Mouse (Mus musculus) layer of hippocampus, postnatal 25 days (tissue): Measurements from ENCODE around the gene Myo9b. TPM values are rescaled to one million over a fixed set of nuclear protein-coding genes. Genes with fewer than 3 reads are reported as not detected.

Experiments used
- DNase-seq, 2 experiments: peaks; one replicate each; pipeline ENCODE4 v3.0.0; 2022; ENCODE audit warnings: mixed read lengths in 2 of 2, low spot score in 1 of 2; ENCODE audit errors: extremely low spot score in 1 of 2
- total RNA-seq, 2 experiments: library from RNA; stranded (reverse); gene quantifications; 2 replicates each; pipeline ENCODE4 v1.2.3; 2021

The Myo9b gene
- total RNA-seq, 2 experiments from 2014 or later, result 26.8 to 35.6 TPM

DNA sequence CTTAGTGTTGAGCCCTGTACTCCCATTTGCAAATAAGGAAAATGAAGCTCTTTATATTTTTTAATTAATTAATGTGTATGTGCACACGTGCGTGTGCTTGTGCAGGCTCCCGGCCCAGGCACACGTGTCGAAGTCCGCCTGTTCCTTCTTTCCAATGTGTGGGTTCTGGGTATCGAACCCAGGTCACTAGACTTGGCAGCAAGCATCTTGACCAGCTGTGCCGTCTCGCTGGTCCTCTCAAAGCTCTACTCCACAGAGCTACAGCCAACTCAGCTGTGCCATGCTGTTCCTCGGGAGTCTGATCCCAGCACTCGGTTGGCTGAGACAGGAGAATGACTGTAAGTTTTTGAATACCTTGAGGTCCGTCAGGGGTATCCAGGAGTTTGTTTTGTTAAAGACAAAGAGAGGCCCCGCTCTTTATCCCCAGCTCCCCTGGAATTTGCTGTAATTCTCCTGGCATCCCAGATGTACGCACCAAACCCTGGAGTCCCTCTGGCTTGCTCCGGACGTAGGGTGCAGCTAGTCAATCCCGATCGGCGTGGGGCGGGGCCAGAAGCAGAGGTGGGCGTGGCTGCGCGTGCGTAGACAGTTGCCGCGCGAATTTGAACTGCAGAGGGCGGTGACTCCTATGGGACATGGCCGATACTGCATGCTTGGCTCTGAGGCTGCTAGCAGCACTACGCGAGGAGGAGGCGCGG lies 133.0 kb downstream of the Myo9b start, which contains the start of gene Ankle1:
TSS of gene Ankle1 (plus strand) at position 610 of the 698 bp plus-strand sequence.
- peak; percentile 88 to 93 for DNase-seq

DNA sequence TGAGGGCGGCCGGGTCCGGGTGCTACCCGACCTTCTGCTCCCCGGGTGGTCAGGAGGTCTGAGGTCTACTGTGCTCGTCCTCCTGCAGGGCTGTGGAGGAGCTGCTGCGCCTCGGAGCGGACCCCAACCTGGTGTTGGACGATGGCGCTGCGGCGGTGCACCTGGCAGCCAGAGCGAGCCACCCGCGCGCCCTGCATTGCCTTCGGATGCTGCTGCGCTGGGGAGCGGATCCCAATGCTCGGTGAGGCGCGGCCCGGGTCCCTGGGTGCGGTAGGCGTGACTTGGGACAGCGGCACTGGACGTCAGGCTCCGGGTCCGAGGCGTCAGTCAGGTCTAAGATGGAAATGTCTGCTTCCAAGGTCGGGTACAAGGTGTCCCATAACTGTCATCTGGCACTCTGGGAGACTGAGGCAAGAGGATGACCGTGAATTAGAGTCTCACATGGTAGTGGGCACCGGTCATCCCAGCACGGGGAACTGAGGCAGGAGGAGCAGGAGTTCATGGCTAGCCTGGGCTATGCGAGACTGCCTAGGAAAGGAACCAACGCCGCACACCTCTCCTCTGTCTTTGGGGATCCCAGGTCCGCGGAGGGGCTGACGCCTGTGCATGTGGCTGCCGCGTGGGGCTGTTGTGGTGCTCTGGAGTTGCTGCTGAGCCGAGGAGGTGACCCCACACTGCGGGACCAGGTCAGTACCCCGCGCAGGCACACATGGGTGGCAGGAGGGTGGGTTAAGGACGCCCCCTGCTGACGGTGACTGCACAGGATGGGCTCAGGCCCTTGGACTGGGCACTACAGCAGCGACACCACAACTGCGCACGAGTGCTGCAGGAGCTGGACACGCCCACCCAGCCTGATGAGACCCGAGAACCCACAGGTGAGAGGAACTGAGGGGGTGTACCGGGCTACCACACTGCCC lies 133.8 kb downstream of the Myo9b start:
- peak in 1 of 2 experiments; percentile 45 for DNase-seq

DNA sequence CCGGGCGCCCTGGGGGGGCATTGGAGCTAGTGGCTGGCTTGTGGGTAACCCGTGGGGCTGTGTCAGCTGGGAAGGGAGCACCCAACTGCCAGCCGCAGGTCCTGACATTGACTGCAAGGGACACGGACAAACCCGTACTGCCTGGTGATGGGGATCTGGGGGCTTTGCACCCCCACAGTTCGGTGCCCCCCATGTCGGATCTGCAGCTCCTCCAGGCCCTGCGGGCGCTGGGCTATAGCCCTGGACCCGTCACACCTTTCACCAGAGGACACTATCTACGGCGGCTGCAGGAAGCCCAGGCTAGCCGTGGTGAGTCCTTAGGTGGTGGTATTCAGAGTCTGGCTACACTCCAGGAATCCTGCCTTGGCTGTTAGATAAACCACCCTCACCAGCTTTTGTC lies 134.9 kb downstream of the Myo9b start:
- DNase-seq, result no peak

DNA sequence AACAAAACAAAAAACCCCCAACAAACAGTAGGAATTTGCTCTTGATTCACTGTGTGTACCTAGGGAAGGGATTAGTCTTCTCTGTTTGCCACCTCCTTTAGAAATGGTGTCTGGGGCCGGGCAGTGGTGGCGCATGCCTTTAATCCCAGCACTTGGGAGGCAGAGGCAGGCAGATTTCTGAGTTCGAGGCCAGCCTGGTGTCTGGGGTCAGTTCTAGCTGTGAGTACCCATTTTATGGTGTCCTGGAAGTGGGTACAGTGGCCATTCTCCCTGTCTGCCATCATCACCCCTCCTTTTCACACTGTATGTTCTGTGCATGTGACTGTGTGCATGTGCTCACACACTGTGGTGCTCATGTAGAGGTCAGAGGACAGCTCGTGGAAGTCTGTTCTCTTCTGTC lies 135.7 kb downstream of the Myo9b start:
- DNase-seq, result no peak

Other genes starting within 250 kb of the Myo9b start
- gene Haus8, start 220 bp downstream of the Myo9b start, total RNA-seq, result 10 to 100 TPM; 13.2 TPM
- 100 to 1,000 TPM; 113 TPM for gene Use1, start 94.1 kb downstream of the Myo9b start, total RNA-seq
- gene Ocel1, start 98.6 kb downstream of the Myo9b start, total RNA-seq, result 10 to 100 TPM; 15.3 to 18.5 TPM
- gene Nr2f6, start 109.2 kb downstream of the Myo9b start, total RNA-seq, result 10 to 100 TPM; 43.0 to 44.1 TPM
- 1 to 10 TPM; 3.6 to 4.4 TPM for gene Ushbp1, start 123.1 kb downstream of the Myo9b start, total RNA-seq
- gene Babam1, start 124.1 kb downstream of the Myo9b start, total RNA-seq, result 10 to 100 TPM; 98.0 to 99.3 TPM
- under 1 TPM; 0.31 to 0.47 TPM for gene Ankle1, start 133.3 kb downstream of the Myo9b start, total RNA-seq
- 100 to 1,000 TPM; 235 to 284 TPM for gene Abhd8, start 190.9 kb downstream of the Myo9b start, total RNA-seq
- gene Mrpl34, start 192.2 kb downstream of the Myo9b start, total RNA-seq, result 10 to 100 TPM; 49.9 to 54.7 TPM
- gene Dda1, start 196.5 kb downstream of the Myo9b start, total RNA-seq, result 10 to 100 TPM; 95.6 to 97.2 TPM
- 10 to 100 TPM; 53.5 to 58.0 TPM for gene Ano8, start 213.2 kb downstream of the Myo9b start, total RNA-seq
- gene Gtpbp3, start 215.4 kb downstream of the Myo9b start, total RNA-seq, result 10 to 100 TPM; 28.4 to 36.4 TPM
- gene Plvap, start 239.0 kb downstream of the Myo9b start, total RNA-seq, result 1 to 10 TPM; 6.1 to 6.7 TPM